Mouse (Mus musculus) adrenal gland, postnatal 25 days (tissue): Measurements from ENCODE around the gene Akr1b10. TPM values are rescaled to one million over a fixed set of nuclear protein-coding genes. Genes with fewer than 3 reads are reported as not detected.
"Not testable (repeated sequence)": the region's sequence is repeated elsewhere in the genome, so short reads cannot be mapped to it uniquely, and the experiment has no call there.

Experiments used
- DNase-seq: peaks from one replicate; pipeline ENCODE4 v3.0.0; 2021; ENCODE audit warnings: mixed read lengths
- long read RNA-seq: library from polyadenylated mRNA; stranded (forward); transcript quantifications from one replicate; pipeline ENCODE4 v2.0.0, GENCODE M21; 2021
- total RNA-seq: library from RNA; stranded (reverse); gene quantifications from 2 replicates; pipeline ENCODE4 v1.2.3, GENCODE M21; 2021

Gene Akr1b10
- total RNA-seq = 127 and 139 TPM in 2 replicates
- long read RNA-seq, transcript Akr1b10-203 (10 exons, 1,280 nt) = minor isoform, 5 of 70 reads
- long read RNA-seq, transcript Akr1b10-201 (10 exons, 1,371 nt) = major isoform, 54 of 70 reads
- long read RNA-seq, partial matches to known transcripts = 7 of 70 reads
- long read RNA-seq, other reads (novel, unspliced or antisense) = 1 of 70 reads

DNA sequence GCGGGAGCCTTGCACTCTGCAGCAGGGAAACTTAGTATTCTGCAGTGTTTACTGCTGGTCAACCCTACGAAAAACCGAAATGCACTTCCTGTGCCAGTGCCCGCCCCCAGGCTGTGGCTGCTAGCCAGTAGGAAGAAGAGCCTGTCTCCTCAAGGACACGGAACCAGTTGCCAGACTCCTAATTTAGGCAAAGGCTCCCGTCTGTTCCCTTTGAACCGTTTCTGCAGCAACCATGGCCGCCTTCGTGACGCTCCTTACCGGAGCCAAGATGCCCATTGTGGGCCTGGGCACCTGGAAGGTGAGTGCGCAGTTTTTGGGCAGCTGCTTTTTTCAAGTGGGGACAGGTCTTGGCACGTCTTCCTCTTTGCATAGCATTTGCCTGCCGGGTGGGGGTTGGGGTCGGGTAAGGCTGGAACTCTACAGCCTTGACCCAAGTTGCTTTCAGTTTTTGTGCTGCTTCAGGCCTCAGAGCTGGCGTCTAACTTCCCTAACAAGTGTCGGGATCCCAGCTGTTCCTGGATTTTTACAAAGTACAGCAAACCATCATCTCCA, at the start of gene Akr1b10:
Gene Akr1b10 (plus strand): TSS at position 109 of the 552 bp plus-strand sequence.
- DNase-seq = peak; percentile 84

DNA sequence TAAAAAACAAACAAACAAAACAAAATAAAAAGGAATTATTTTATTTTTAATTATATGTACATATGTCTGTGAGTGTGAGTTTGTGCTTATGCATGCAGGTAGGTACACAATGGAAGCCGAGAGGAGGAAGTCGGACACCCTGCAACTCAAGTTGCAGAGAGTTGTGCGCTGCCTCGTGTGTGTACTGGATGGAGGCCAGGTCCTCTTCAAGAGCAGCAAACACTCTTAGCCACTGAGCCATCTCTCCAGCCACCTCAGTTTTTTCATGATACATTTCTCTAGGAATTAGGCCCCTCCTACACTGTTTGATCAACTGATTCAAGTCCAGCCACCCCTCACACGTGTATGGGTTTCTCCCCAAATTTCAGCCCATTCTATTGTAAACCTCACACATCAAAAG, 49.3 kb upstream of the Akr1b10 start:
- DNase-seq = no peak

DNA sequence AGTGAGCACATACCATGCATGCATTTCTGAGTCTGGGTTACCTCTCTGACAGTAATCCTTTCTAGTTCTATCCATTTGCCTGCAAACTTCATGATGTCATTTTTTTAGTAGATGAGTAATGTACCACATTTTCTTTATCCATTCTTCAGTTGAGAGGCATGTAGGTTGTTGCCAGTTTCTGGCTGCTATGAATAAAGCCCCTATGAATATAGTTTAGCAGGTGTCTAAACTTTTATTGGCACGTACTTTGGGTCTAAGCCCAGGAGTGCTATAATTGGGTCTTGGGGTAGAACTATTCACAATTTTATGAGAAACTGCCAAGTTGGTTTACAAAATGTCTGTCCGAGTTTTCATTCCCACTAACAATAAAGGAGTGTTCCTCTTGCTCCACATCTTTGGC, 46.2 kb upstream of the Akr1b10 start:
- no peak for DNase-seq

DNA sequence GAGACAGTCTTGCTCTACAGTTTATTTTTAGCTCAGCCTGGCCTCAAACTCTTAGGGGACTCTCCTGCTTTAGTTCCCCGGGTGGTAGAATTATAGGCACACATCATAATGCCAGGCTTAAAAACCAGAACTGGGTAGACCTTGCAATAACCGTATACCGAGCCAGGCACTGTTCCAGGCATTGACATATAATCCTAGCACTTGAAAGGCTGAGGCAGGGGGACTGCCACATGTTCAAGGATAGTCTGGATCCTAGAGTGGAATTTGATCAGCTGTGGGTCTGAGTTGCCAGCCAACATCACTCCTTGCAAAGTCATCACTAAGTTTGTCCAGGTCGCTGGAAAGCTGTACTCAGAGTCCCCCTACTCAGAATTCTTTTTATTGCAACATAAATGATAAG, 42.0 kb upstream of the Akr1b10 start:
- DNase-seq = no peak

DNA sequence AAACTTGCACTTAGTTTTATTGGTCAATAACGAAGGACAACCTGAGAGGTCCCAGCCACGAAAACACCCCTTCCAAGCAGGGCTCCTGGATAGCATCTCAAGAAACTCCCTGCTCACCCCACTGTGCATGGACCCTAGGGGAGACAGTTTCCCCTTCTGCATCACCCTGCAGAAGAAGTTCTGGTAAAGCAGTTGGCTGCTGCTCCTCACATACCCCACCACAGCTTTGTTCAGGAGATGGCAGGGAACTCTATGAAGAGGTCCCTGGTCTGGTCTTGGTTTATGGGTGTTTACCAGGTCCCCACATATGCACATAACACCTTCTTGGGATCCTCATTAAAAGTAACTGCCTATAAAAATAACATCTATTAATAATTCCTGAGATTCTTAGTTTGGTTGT, 41.5 kb upstream of the Akr1b10 start:
- DNase-seq = no peak

DNA sequence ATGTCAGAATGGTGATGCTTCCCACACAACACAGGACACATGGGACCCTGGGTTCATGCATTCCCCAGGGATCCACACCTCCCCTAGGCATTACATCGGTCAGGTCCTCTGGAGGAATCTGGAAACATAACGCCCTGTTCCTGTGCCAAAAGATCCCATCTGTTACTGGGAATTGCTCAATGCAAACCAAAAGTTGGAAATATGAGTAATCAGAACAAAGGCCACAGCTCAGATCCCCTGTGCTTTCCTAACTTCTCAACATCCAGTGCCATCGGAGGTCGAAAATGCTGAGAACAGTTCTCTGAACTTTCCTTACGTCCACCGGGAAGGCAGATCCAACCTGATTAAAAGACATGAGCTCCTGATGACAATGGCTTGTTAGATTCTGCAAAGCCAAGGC, 40.6 kb upstream of the Akr1b10 start:
- DNase-seq = no peak

DNA sequence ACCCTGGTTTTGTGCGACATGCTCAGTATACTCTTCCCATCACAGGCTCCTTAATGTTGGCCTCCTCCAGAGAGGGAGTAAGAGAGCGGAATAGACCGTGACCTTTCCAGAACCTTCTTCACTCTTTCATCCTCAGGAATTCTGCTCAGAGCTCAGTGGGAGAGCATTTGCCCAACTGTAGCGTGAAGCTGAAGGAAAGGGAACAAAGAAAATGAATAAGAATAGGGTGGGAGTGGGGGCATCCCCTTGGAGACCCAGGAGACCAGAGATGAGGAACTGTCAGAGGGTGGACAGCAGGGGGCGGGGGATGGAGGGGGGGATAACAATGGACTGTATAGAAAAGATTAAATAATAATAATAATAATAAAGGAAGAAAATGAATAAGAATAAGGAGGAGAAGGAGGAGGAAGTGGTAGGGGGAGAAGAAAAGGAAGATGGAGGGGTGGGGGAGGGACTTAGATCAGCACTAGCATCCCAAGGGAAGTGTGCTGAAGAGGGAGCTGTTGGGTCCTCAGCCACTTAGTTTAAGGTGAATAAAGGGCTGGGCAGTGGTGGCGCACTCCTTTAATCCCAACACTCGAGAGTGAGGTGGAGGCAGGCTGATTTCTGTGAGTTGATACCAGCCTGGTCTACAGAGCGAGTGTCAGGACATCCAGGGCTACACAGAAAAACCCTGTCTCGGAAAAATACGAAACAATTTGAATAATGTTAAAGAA, 39.7 kb upstream of the Akr1b10 start:
- no peak for DNase-seq

DNA sequence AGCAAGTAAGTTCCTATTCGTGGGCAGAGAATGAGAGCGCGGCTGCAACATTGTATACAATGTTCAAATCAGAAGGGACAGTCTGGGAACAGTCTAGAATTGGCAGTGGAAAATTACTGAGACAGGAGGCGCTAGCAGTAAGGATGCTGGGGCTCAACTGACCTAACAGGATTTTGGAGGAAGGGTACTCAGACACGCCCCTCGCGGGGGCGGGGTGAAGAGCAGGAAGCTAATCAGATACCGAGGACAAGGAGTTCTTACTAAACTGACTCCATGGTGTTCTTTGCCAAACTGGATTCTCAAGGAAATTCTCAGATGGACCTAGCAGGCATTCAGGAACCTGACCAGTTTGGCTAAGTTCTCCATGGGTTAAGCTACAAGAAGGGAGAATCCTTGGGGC, 39.1 kb upstream of the Akr1b10 start:
- DNase-seq = no peak

DNA sequence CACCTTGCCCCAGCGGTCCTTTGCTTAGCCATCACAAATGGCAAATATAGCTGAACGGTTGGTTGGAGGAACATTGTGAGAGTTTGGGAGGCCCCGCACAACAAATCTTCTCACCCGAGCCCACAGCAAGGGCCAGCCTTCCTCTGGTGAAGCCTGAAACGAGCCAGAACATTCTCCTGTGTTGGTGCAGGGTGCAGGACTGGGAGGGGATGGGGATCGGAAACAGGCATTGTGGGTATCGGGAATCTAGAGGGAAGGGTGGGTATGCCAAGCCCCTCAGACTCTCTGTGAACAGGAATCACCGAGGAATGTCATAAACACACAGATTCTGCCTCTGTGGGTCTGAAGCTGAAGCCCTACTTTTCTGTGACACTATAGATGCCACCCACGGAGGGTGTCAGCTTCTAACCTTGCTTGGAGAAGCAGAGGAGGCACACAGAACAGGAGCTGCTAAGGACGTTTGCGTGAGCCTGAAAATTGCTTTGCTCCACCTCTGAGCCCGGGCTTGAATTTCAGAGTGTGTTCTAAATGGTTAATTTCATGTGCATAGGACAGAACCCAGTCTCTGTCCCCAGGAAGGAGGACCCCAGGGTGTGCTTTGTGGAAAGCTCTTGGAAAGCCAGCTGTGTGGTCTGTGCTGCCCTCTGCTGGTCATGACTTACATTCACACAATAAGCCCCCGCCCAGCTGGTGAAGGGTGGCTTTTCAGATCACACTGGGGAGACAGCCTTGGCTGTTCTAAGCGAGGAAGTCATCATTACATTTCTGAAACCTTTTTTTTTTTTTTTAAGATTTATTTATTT, 37.7 kb upstream of the Akr1b10 start:
- DNase-seq = peak; percentile 66

DNA sequence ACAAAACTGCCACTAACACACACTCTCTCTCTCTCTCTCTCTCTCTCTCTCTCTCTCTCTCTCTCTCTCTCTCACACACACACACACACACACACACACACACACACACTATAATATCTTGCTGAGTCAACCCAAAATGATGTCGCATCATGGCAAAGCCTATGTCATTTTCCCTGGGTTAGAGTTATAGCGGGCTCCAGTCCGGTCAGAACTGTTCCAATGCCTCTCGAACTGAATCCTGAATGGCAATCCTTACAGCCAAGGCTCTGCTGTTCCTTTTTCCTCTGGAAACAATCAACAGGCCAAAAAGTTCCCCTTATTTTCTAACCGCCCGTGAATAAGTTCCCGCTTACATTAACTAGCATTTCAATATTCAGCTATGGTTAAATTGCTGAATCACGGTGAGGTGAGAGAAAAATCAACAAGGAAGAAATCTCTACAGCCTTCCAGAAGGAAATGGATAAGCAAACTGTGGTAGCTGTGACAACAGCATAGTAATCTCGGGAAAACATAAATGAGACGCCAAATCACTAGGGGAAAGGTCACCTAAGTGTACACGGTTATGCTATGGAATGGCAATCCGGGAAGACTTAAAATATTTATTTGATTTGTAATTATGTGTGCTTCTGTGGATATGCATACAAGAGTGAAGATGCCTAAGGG, 33.9 kb upstream of the Akr1b10 start:
- no peak for DNase-seq

DNA sequence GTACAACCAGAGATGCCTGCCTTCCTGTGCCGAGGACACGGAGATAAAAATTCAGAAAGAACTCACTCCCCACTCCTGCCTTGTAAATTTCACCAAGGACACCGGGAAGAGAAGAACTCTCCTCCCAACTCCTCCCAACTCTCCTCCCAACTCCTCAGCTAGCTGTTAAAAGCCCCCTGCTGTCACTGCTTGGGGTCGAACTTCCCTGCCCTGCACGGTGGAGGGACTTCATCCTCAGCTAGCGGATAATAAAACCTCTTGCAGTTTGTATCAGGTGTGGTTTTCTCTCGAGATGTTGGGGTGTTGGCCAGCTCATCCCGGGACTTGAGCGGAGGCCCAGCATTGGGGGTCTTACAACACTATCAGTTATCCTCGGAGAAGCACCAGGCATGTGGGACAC, 32.5 kb upstream of the Akr1b10 start:
- DNase-seq = not testable (repeated sequence)

DNA sequence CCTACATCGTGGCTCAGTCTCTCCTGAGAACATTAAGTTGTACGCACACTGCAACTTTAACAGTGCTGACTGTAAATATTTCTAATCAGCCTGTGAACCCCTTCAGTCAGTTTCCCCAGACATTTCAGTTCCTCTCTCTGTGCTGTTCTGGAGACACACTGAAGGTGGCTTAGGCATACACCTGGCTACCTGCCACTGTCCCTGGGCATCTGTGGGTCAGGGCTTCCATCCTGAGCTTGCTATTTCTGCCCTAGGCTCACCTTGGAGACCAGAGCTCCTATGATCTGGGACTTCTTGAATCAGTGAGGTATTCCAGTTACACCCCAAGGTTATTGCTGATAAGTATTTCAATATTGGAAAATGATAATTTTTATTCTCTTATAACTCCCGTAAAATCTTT, 31.6 kb upstream of the Akr1b10 start:
- DNase-seq = no peak

DNA sequence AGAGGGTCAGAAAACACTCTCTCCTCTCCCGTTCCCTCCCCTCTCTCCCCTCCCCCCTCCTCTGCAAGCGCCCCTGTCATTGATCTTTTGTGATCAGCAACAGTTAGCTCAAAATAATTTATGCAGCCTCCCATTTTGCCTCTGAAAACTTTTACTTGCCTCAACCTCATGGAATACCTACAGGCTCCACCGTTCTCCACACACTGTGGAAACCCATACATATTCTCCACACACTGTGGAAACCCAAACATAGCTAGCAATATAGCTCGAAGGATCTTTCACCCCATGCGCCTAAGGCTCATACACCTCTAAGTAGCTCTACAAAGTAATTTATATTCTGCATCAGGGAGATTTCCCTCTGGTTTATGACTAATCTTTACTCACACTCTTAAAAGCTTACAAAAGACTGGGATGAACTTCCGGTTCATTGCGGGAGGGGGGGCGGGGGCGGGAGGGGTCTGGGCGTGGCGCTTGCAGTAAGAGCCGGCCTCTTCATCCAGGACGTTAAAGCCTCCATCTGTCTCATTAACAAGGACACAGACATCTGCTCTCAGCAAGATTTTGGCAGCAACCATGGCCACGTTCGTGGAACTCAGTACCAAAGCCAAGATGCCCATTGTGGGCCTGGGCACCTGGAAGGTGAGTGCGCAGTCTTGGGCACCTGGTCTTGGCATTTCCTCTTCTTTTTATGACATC, 30.2 kb upstream of the Akr1b10 start, which contains the start of gene Akr1b8:
Gene Akr1b8 (plus strand): TSS at position 462 of the 696 bp plus-strand sequence.
- DNase-seq = peak; percentile 28

DNA sequence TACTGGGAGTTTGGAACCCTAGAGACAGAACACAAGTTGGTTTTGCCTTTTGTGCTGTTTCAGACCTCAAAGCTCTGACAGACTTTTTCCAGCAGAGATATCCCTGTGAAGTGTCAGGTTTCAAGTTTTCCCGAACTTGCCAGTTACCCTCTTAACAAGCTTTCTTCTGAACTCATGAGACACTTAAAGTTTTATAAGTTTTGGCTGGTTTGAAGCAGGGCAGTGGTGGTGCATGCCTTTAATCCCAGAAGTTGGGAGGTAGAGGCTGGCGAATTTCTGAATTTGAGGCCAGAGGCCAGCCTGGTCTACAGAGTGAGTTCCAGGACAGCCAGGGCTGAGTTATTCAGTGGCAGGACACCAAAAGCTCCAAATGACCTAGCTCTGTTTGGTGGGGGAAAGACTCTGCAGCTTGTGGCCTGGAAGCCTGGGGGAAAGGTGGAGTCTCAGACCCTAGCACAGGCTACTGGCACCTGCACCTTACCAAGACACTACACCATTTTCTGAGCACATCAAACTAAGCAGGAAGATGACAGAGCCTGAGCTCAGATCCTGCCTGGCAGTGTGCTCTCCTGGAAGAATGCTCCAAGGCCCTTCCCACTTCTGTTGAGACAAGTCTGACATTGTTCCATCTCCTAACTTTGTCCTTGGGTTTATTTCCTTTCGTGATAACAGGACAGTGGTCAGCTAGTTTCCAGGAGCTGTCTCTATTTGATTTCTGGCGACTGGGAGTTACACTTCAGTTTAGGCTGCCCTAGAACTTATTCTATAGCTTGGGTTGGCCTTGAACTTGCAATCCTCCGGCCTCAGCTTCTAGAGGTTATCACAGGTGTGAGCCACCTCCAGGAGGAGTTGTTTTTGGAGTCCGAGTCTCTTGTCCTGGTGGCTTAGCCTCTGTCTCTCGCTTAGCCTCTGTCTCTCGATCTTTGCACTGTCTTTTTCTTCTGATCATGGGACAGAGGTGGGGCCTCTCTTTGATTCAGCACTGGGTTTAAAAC, 29.4 kb upstream of the Akr1b10 start:
- no peak for DNase-seq

DNA sequence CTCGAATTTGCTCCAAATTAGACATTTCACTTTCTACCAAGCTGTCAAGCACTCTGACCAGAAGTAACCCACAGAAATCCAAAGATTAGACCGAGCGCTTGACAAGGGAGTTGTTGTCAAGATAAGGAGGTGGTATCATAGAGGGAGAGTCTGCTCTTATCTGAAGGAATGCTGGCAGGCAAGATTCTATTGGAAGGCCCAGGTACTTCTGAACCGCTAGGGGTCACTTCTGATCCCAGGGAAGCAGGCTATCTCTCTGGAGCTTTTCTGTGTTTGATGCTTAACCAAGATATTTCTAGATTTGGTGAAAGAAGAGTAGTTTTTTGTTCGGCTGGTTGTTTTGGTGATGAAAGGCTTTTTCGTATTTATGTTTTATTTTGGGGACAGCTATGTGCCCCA, 28.7 kb upstream of the Akr1b10 start:
- no peak for DNase-seq

DNA sequence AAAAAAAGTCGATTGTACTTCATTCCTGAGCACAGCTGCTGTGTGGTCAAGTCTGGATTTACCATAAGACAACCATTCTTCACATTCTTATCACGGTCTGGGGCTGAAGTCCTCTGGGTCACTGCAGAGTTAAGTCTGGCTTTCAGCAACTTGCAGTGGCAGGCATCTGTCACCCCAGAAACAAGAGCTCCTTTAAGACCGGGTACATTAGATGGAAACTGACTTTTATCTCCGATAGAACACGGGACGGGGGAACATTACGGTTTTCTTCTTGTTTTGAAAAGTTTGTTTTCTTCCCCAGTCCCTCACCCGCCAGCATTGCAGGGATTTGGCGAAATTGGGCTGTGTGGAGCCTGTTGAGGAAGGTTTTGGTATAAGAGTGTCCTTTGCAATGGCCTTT, 28.2 kb upstream of the Akr1b10 start:
- no peak for DNase-seq

DNA sequence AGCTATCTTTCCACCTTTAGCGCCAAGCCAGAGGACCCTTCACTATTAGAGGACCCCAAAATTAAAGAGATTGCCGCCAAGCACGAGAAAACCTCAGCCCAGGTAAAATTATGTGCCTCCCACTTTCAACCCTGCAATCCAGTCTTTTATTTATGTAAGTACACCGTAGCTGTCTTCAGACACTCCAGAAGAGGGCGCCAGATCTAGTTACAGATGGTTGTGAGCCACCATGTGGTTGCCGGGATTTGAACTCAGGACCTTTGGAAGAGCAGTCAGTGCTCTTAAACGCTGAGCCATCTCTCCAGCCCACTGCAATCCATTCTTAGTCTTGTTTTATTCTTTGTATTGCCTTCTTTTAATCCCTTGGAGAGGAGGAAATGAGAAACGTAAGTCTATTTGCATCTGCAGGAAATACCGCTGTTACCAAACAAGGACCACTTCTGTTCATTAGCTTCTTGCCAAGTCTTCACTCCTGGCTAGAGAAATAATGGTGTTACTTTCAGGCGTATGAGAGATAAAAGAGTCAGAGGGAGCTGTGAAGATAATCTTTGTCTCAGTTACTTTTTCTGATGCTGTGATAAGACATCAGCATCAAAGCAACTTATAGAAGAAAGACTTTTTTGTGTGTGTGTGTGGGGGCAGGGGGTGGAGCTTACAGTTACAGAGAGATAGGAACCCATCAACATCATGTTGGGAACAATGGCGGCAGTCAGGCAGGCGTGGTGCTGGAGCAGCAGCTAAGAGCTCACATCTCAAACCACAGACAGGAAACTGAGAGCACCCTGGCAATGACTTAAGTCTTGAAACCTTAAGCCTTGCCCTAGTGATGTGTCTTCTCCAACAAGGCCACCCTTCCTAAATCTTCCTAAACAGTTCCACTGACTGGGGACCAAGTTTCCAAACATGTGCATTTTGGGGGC, 19.5 kb upstream of the Akr1b10 start:
- DNase-seq = no peak

DNA sequence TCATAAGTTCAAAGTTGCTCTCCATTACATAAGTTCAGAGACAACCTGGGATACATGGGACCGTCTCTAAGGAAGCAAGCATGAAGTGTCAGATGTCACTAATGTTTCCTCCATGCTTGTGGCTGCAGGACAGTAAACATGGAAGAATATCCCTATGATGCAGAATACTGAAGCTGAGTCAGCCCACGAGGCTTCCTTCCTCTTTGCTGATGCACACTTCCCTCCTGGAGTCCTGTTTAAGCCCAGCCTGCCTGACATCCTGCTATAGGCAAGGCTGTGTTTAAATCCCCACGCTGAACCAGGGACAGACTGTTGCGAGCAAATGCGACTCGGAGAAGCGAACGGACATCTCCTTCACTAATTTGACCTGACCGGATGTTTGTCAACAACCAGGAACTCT, 16.0 kb upstream of the Akr1b10 start:
- DNase-seq = no peak

DNA sequence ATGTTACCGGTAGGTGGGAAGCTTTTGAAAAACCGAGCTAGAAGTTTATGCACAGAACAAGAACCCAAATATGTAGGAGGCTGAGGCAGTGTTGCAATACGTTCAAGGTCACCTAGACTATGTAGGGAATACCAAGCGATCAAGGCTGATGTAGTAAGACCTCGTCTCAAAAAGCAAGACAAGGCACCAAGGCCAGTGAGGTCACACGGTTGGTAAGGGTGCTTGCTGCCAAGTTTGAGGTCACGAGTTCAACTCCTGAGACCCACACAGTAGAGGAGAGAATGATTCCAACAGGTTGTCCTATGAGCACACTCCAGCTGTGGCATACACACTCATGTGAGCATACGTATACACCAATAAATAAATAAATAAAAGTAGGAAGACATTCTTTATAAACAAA, 13.9 kb upstream of the Akr1b10 start:
- no peak for DNase-seq
